Mouse (Mus musculus) stomach, postnatal 0 days (tissue): ENCODE results near the gene Ergic1.

Experiments used
- CTCF ChIP-seq: IDR thresholded peaks from 2 replicates; pipeline ENCODE4 v1.5.1; 2016; ENCODE audit warnings: antibody characterized with exemption, low read depth, mild to moderate bottlenecking, moderate library complexity
- EP300 ChIP-seq: optimal IDR thresholded peaks from 2 replicates; pipeline ENCODE3; 2016; ENCODE audit warnings: antibody characterized with exemption

DNA sequence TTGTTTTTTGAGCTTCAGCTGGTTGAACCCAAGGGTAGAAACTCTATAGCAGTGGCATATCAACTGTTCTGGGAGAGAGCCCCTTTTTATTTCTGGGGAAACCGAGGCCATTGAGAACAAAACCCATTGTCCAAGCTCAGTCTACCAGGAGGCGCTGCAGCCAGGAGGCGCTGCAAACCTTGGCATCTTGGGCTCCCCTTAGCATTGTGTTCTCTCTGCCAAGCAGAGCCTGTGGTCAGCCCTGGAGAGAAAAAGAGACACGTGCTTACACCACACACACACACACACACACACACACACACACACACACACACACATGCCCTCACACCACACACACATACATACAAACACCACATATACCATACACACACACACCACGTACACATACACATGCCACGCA lies 59.0 kb downstream of the Ergic1 start:
- TF ChIP-seq CTCF = no peak
- TF ChIP-seq EP300 = no peak
